Mouse (Mus musculus) brain, embryonic 14.5 days (tissue): Measurements from ENCODE around the gene Ttll6.

Source experiments
- CTCF ChIP-seq: fragments of 200-500 bp; IDR thresholded peaks from 2 replicates; pipeline ENCODE4 v1.5.1; 2012; ENCODE audit warnings: inconsistent platforms, mild to moderate bottlenecking, moderate library complexity, borderline replicate concordance; ENCODE audit not compliant: insufficient read depth, insufficient read length; ENCODE audit errors: extremely low read depth
- POLR2A ChIP-seq: fragments of 200-500 bp; IDR thresholded peaks from 2 replicates; pipeline ENCODE4 v1.6.1; 2012; ENCODE audit warnings: mild to moderate bottlenecking, inconsistent platforms, borderline replicate concordance; ENCODE audit not compliant: poor library complexity, insufficient read depth, insufficient read length, severe bottlenecking; ENCODE audit errors: extremely low read depth

DNA sequence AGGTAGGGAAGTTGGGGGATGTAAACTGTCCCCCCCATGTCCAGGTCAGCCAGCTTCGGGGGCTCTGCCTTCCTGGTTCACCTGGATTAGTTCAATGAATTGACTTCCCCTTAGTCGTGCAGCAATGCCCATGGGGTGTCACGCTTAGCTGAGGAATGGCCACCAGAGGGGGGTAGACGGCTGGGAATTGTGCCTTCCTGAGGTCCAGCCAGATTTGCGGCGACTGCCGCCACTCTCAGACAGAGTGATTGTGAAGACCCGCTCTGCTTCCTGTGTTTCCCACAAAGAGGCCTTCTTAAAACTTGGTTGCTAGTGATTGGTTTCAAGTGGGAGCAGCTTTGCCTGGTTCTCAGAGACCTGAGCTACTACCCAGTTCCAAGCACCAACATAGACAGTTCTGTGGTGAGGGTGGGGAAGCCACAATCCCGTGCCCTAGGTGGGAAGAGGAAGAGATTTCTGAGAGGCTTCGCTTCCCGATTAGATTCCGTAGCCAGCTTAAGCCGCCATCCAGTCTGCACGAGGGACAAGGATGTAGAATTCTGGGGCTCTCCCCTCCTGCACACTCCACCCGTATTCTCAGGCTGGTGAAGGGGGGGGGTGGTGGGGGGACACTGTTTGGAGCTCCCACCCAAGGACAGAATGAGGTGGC, 12.2 kb downstream of the Ttll6 start:
- TF ChIP-seq POLR2A: no peak
- TF ChIP-seq CTCF: peak; percentile 81
